Mouse (Mus musculus) layer of hippocampus, adult 2 months (tissue): ENCODE data around the gene Spata19. TPM values are rescaled to one million over a fixed set of nuclear protein-coding genes. Genes with fewer than 3 reads are reported as not detected.

ENCODE experiments used
- DNase-seq, 2 experiments: peaks; one replicate each; pipeline ENCODE4 v3.0.0; 2022; ENCODE audit warnings: low spot score in 2 of 2
- H3K27ac ChIP-seq: fragments of 200-600 bp; 2 replicates; pipeline ENCODE4 v1.8.1; 2022
- H3K4me3 ChIP-seq: fragments of 200-600 bp; 2 replicates; pipeline ENCODE4 v1.8.1; 2022; ENCODE audit warnings: mild to moderate bottlenecking
- CTCF ChIP-seq: fragments of 200-600 bp; conservative IDR thresholded peaks from 2 replicates; pipeline ENCODE4 v1.8.1; 2022; ENCODE audit warnings: antibody characterized with exemption, mild to moderate bottlenecking, moderate library complexity
- long read RNA-seq, 2 experiments: library from polyadenylated mRNA; stranded (forward); transcript quantifications; one replicate each; pipeline ENCODE4 v2.0.0; 2021; ENCODE audit warnings: borderline mapping rate in 2 of 2
- total RNA-seq, 2 experiments: library from RNA; stranded (reverse); gene quantifications; 2 replicates each; pipeline ENCODE4 v1.2.3; 2021

Gene Spata19
- not detected for total RNA-seq
- long read RNA-seq, experiment 1, result 0 reads
- long read RNA-seq, experiment 2, result 0 reads

GRCm38 (mm10) chr9:27396500-27396899, at the start of gene Spata19:
TSS of gene Spata19 (plus strand) at chr9:27396800.
- no peak for TF ChIP-seq CTCF
- Histone ChIP-seq H3K4me3 (no peak within 1 kb of the TSS), H3K27ac (no peak within 1 kb of the TSS)
- no peak for DNase-seq

- H3K4me3 ChIP-seq, result no peak overlapping the region
- TF ChIP-seq CTCF, result no peak
These were observed 43.5 kb upstream of the Spata19 start for GRCm38 (mm10) chr9:27353082-27353481.

GRCm38 (mm10) chr9:27357893-27358292, 38.7 kb upstream of the Spata19 start:
- no peak for DNase-seq
- Histone ChIP-seq H3K4me3 (no peak overlapping the region), H3K27ac (no peak overlapping the region)
- no peak for TF ChIP-seq CTCF

More at GRCm38 (mm10) chr9:27353082-27353481, 43.5 kb upstream of the Spata19 start:
- no peak for DNase-seq
- no peak overlapping the region for H3K27ac ChIP-seq

- H3K4me3 ChIP-seq, result no peak overlapping the region
- no peak for DNase-seq
- no peak overlapping the region for H3K27ac ChIP-seq
- TF ChIP-seq CTCF, result no peak
These were observed 29.4 kb upstream of the Spata19 start for GRCm38 (mm10) chr9:27367231-27367630.

- H3K27ac ChIP-seq, result no peak overlapping the region
- TF ChIP-seq CTCF, result no peak
- no peak overlapping the region for H3K4me3 ChIP-seq
- no peak for DNase-seq
These were observed 27.5 kb upstream of the Spata19 start for GRCm38 (mm10) chr9:27369108-27369507.

- TF ChIP-seq CTCF, result no peak
These were observed 20.9 kb upstream of the Spata19 start for GRCm38 (mm10) chr9:27375746-27376145.

GRCm38 (mm10) chr9:27386951-27387350, 9.6 kb upstream of the Spata19 start:
- H3K4me3 ChIP-seq, result no peak overlapping the region
- H3K27ac ChIP-seq, result no peak overlapping the region
- DNase-seq, result no peak
- TF ChIP-seq CTCF, result no peak

More at GRCm38 (mm10) chr9:27375746-27376145, 20.9 kb upstream of the Spata19 start:
- Histone ChIP-seq H3K4me3 (no peak overlapping the region), H3K27ac (no peak overlapping the region)
- DNase-seq, result no peak

- peak overlapping the region; percentile 51; the same call in 1 of the 2 replicates for H3K27ac ChIP-seq
- no peak overlapping the region for H3K4me3 ChIP-seq
- TF ChIP-seq CTCF, result no peak
- peak in 1 of 2 experiments; percentile 49 for DNase-seq
These were observed 4.6 kb downstream of the Spata19 start for GRCm38 (mm10) chr9:27401169-27401568.

- Histone ChIP-seq H3K4me3 (no peak overlapping the region), H3K27ac (no peak overlapping the region)
- DNase-seq, result peak; percentile 62 to 74
- TF ChIP-seq CTCF, result peak; percentile 90
These were observed 13.1 kb downstream of the Spata19 start for GRCm38 (mm10) chr9:27409733-27410132.

GRCm38 (mm10) chr9:27414058-27414460, 17.5 kb downstream of the Spata19 start:
- TF ChIP-seq CTCF, result peak; percentile 90
- Histone ChIP-seq H3K27ac (peak overlapping the region; percentile 57; the same call in 1 of the 2 replicates), H3K4me3 (peak overlapping the region; percentile 33; the same call in 1 of the 2 replicates)
- peak; percentile 80 to 84 for DNase-seq

- no peak overlapping the region for H3K27ac ChIP-seq
- no peak overlapping the region for H3K4me3 ChIP-seq
- no peak for DNase-seq
- TF ChIP-seq CTCF, result peak; percentile 70
These were observed 27.9 kb downstream of the Spata19 start for GRCm38 (mm10) chr9:27424511-27424910.

- H3K4me3 ChIP-seq, result no peak overlapping the region
- no peak for TF ChIP-seq CTCF
- no peak overlapping the region for H3K27ac ChIP-seq
- no peak for DNase-seq
These were observed 32.0 kb downstream of the Spata19 start for GRCm38 (mm10) chr9:27428552-27428951.

- no peak for DNase-seq
- Histone ChIP-seq H3K4me3 (no peak overlapping the region), H3K27ac (no peak overlapping the region)
- TF ChIP-seq CTCF, result no peak
These were observed 36.7 kb downstream of the Spata19 start for GRCm38 (mm10) chr9:27433301-27433700.

GRCm38 (mm10) chr9:27435936-27436335, 39.3 kb downstream of the Spata19 start:
- H3K27ac ChIP-seq, result no peak overlapping the region
- DNase-seq, result no peak
- TF ChIP-seq CTCF, result no peak
- no peak overlapping the region for H3K4me3 ChIP-seq
